Mouse (Mus musculus) hindbrain, embryonic 10.5 days (tissue): ENCODE measurements around the gene Vmn1r55. TPM values are rescaled to one million over a fixed set of nuclear protein-coding genes. Genes with fewer than 3 reads are reported as not detected.
A peak's percentile ranks its signal among the peaks of the same experiment; 100 is the strongest.
"Not testable (repeated sequence)": the region's sequence is repeated elsewhere in the genome, so short reads cannot be mapped to it uniquely, and the experiment has no call there.

Experiments used
- DNase-seq: peaks from one replicate; pipeline ENCODE4 v3.0.0-alpha.2; 2017; ENCODE audit warnings: low spot score
- H3K27ac ChIP-seq: fragments of 300-500 bp; sonication (generic); 2 replicates; pipeline ENCODE4 v1.5.1; 2016; ENCODE audit warnings: mild to moderate bottlenecking, moderate library complexity
- H3K27me3 ChIP-seq: fragments of 300-500 bp; sonication (generic); 2 replicates; pipeline ENCODE4 v1.6.1; 2016; ENCODE audit warnings: mild to moderate bottlenecking; ENCODE audit not compliant: poor library complexity, insufficient read depth, severe bottlenecking
- H3K36me3 ChIP-seq: fragments of 300-500 bp; sonication (generic); 2 replicates; pipeline ENCODE4 v1.6.1; 2016; ENCODE audit warnings: mild to moderate bottlenecking, moderate library complexity
- H3K4me1 ChIP-seq: fragments of 300-500 bp; sonication (generic); replicated peaks from 2 replicates; pipeline ENCODE4 v1.6.1; 2016; ENCODE audit warnings: mild to moderate bottlenecking
- H3K4me3 ChIP-seq: fragments of 300-500 bp; sonication (generic); 2 replicates; pipeline ENCODE4 v1.5.1; 2016; ENCODE audit warnings: mild to moderate bottlenecking, moderate library complexity
- H3K9me3 ChIP-seq: fragments of 300-500 bp; sonication (generic); 2 replicates; pipeline ENCODE4 v1.6.1; 2016; ENCODE audit warnings: mild to moderate bottlenecking, moderate library complexity
- WGBS: fragments of 180-500 bp; shearing (Covaris S2); methylation state at CpG from one replicate; pipeline ENCODE4 v1.1.7; 2016; 5-methylcytosine and 5-hydroxymethylcytosine counted together
- polyA plus RNA-seq: library from polyadenylated mRNA; unstranded; fragments of >200 nt; fragmentation: Nextera tagmentation; extraction: Ambion mirVana; gene quantifications from 2 replicates; pipeline ENCODE4 v1.2.1, GENCODE M21; 2016

Gene Vmn1r55
- not detected in 2 replicates for polyA plus RNA-seq

GRCm38 (mm10) chr7:5149570-5149969 is at the start of gene Vmn1r55:
Gene Vmn1r55 (minus strand): TSS chr7:5149670.
- H3K4me3 ChIP-seq, H3K4me1 ChIP-seq, DNase-seq, H3K27ac ChIP-seq, H3K27me3 ChIP-seq, H3K36me3 ChIP-seq, H3K9me3 ChIP-seq: not testable (repeated sequence)

- H3K4me3 ChIP-seq, H3K4me1 ChIP-seq, H3K36me3 ChIP-seq, H3K27me3 ChIP-seq, DNase-seq, H3K27ac ChIP-seq: not testable (repeated sequence)
- peaks cover 20% of the 10 kb centered on the region; the same call in 1 of the 2 replicates for H3K9me3 ChIP-seq
These were observed 47.2 kb upstream of the Vmn1r55 start, which contains the start of gene Vmn1r56 for GRCm38 (mm10) chr7:5196647-5197046. Gene Vmn1r56 (minus strand): TSS chr7:5196747.

- peak; percentile 73 for DNase-seq
- H3K27ac ChIP-seq, result 0 out of 2 replicates have a peak within 1 kb of the TSS, but pooled peaks have one; percentile 45
- no peaks in the 10 kb centered on the region for H3K36me3 ChIP-seq
- H3K9me3 ChIP-seq, result 0 out of 2 replicates have a peak, but pooled peaks cover 4% of the 10 kb centered on the region
- H3K4me1 ChIP-seq, result 0 out of 2 replicates have a peak, but pooled peaks cover 4% of the 10 kb centered on the region
- 22% methylated on average over 42 of the region's 42 CpGs for WGBS
- H3K27me3 ChIP-seq, result peaks cover 4% of the 10 kb centered on the region
- H3K4me3 ChIP-seq, result peak within 1 kb of the TSS; percentile 44
These were observed 23.7 kb downstream of the Vmn1r55 start, which contains the start of gene Rasl2-9 for GRCm38 (mm10) chr7:5125549-5126406. Gene Rasl2-9 (minus strand): TSS chr7:5125950.

GRCm38 (mm10) chr7:5125078-5125477 is 24.4 kb downstream of the Vmn1r55 start:
- Histone ChIP-seq H3K4me1 (0 out of 2 replicates have a peak, but pooled peaks cover 4% of the 10 kb centered on the region), H3K27me3 (peaks cover 4% of the 10 kb centered on the region)

GRCm38 (mm10) chr7:5116850-5117249 is 32.6 kb downstream of the Vmn1r55 start, which contains the start of gene Rfpl4:
Gene Rfpl4 (minus strand): TSS chr7:5116950.
- 82% methylated on average over 3 of the region's 3 CpGs for WGBS
- Histone ChIP-seq H3K27ac (no peak within 1 kb of the TSS), H3K9me3 (no peaks in the 10 kb centered on the region)

More at GRCm38 (mm10) chr7:5125078-5125477, 24.4 kb downstream of the Vmn1r55 start:
- WGBS, result 87% methylated on average over 8 of the region's 8 CpGs
- no peak for DNase-seq
- Histone ChIP-seq H3K36me3 (no peaks in the 10 kb centered on the region), H3K9me3 (0 out of 2 replicates have a peak, but pooled peaks cover 4% of the 10 kb centered on the region), H3K27ac (no peak overlapping the region), H3K4me3 (no peak overlapping the region)

GRCm38 (mm10) chr7:5112701-5113100 is 36.8 kb downstream of the Vmn1r55 start:
- WGBS, result 53% methylated on average over 3 of the region's 3 CpGs
- Histone ChIP-seq H3K36me3 (no peaks in the 10 kb centered on the region), H3K4me3 (no peak overlapping the region), H3K4me1 (no peaks in the 10 kb centered on the region), H3K27me3 (no peaks in the 10 kb centered on the region), H3K9me3 (peaks cover 5% of the 10 kb centered on the region; the same call in 1 of the 2 replicates), H3K27ac (no peak overlapping the region)
- DNase-seq, result no peak

More at GRCm38 (mm10) chr7:5116850-5117249, 32.6 kb downstream of the Vmn1r55 start, which contains the start of gene Rfpl4:
- Histone ChIP-seq H3K27me3 (no peaks in the 10 kb centered on the region), H3K36me3 (no peaks in the 10 kb centered on the region), H3K4me1 (no peaks in the 10 kb centered on the region), H3K4me3 (no peak within 1 kb of the TSS)
- no peak for DNase-seq

GRCm38 (mm10) chr7:5109301-5109700 is 40.2 kb downstream of the Vmn1r55 start:
- WGBS, result 83% methylated on average over 8 of the region's 8 CpGs
- Histone ChIP-seq H3K27ac (no peak overlapping the region), H3K9me3 (peaks cover 5% of the 10 kb centered on the region; the same call in 1 of the 2 replicates), H3K4me3 (no peak overlapping the region), H3K27me3 (no peaks in the 10 kb centered on the region), H3K4me1 (no peaks in the 10 kb centered on the region), H3K36me3 (no peaks in the 10 kb centered on the region)
- DNase-seq, result no peak

- no peak overlapping the region for H3K27ac ChIP-seq
- no peaks in the 10 kb centered on the region for H3K27me3 ChIP-seq
- no peaks in the 10 kb centered on the region for H3K36me3 ChIP-seq
- no peaks in the 10 kb centered on the region for H3K4me1 ChIP-seq
- WGBS, result 81% methylated on average over 4 of the region's 4 CpGs
- no peak overlapping the region for H3K4me3 ChIP-seq
- DNase-seq, result no peak
- peaks cover 5% of the 10 kb centered on the region; the same call in 1 of the 2 replicates for H3K9me3 ChIP-seq
These were observed 41.2 kb downstream of the Vmn1r55 start for GRCm38 (mm10) chr7:5108272-5108671.

- Histone ChIP-seq H3K4me1 (no peaks in the 10 kb centered on the region), H3K9me3 (0 out of 2 replicates have a peak, but pooled peaks cover 2% of the 10 kb centered on the region), H3K27ac (no peak overlapping the region), H3K36me3 (peaks cover 26% of the 10 kb centered on the region), H3K27me3 (no peaks in the 10 kb centered on the region), H3K4me3 (no peak overlapping the region)
- DNase-seq, result no peak
- 88% methylated on average over 2 of the region's 2 CpGs for WGBS
These were observed 46.9 kb downstream of the Vmn1r55 start for GRCm38 (mm10) chr7:5102564-5102963.

- Histone ChIP-seq H3K27me3 (no peaks in the 10 kb centered on the region), H3K36me3 (peaks cover 40% of the 10 kb centered on the region), H3K4me1 (no peaks in the 10 kb centered on the region), H3K9me3 (0 out of 2 replicates have a peak, but pooled peaks cover 2% of the 10 kb centered on the region), H3K4me3 (no peak overlapping the region), H3K27ac (no peak overlapping the region)
- DNase-seq, result no peak
- WGBS, result 89% methylated on average over 10 of the region's 10 CpGs
These were observed 48.3 kb downstream of the Vmn1r55 start for GRCm38 (mm10) chr7:5101066-5101663.

GRCm38 (mm10) chr7:5099796-5100195 is 49.7 kb downstream of the Vmn1r55 start:
- Histone ChIP-seq H3K36me3 (peaks cover 53% of the 10 kb centered on the region), H3K4me1 (no peaks in the 10 kb centered on the region)

GRCm38 (mm10) chr7:5098769-5099168 is 50.7 kb downstream of the Vmn1r55 start:
- H3K9me3 ChIP-seq, result 0 out of 2 replicates have a peak, but pooled peaks cover 5% of the 10 kb centered on the region
- no peaks in the 10 kb centered on the region for H3K27me3 ChIP-seq
- no peaks in the 10 kb centered on the region for H3K4me1 ChIP-seq
- DNase-seq, result no peak
- 91% methylated on average over 5 of the region's 5 CpGs for WGBS
- no peak overlapping the region for H3K4me3 ChIP-seq
- peaks cover 64% of the 10 kb centered on the region for H3K36me3 ChIP-seq
- no peak overlapping the region for H3K27ac ChIP-seq

More at GRCm38 (mm10) chr7:5099796-5100195, 49.7 kb downstream of the Vmn1r55 start:
- Histone ChIP-seq H3K4me3 (no peak overlapping the region), H3K27me3 (no peaks in the 10 kb centered on the region), H3K9me3 (0 out of 2 replicates have a peak, but pooled peaks cover 4% of the 10 kb centered on the region), H3K27ac (no peak overlapping the region)
- DNase-seq, result no peak
- WGBS, result 83% methylated on average over 3 of the region's 3 CpGs
